Comparison of ENCODE assay signal across 8 mouse cellular contexts in genomic region chr17:47038844-47039803, GRCm38 (mm10). TPM values are rescaled to one million over a fixed set of nuclear protein-coding genes. Genes with fewer than 3 reads are reported as not detected.
DNase-seq lines count a peak whose midpoint lies in the region; ATAC-seq and TF ChIP-seq lines count a peak whose summit lies in the region.

No protein-coding gene starts in this region.

- 17% methylated on average over 18 of the region's 18 CpGs for WGBS in forebrain, embryonic 14.5 days
- WGBS in liver, postnatal 0 days (ENCODE audit: insufficient replicate concordance), result 25% methylated on average over 18 of the region's 18 CpGs
- 25% methylated on average over 18 of the region's 18 CpGs for WGBS in neural tube, embryonic 14.5 days

- peak; percentile 86 for DNase-seq in forebrain, embryonic 14.5 days (ENCODE audit: low spot score)
- DNase-seq in heart, postnatal 14 days, result peak; percentile 89 to 94
- peak; percentile 85 for DNase-seq in layer of hippocampus, adult 11-12 months (ENCODE audit: low spot score)
- DNase-seq in liver, postnatal 0 days, result peak; percentile 86

- intact Hi-C loops in heart, postnatal 14 days (cut with DNase I), result loop anchor here (5.0 kb wide), 3 partner anchors 73 to 388 kb away; no protein-coding TSS in a partner anchor

- peak; percentile 94 for TF ChIP-seq CTCF in ES-Bruce4 (IDR thresholded peaks at IDR 0.05; ENCODE audit: low read depth, low read length)
- TF ChIP-seq CTCF in liver, postnatal 0 days (IDR thresholded peaks at IDR 0.05; ENCODE audit: low read depth), result peak; percentile 97
- TF ChIP-seq CTCF in testis, adult 2 months (IDR thresholded peaks at IDR 0.05; ENCODE audit: control insufficient read depth, insufficient read depth, insufficient replicate concordance, low read depth, low read length), result peak; percentile 96

- no peak overlapping the region for H3K4me3 ChIP-seq in ES-Bruce4 (ENCODE audit: low read depth, low read length)
- peak overlapping the region; percentile 8; the same call in 1 of the 2 replicates for H3K4me3 ChIP-seq in forebrain, embryonic 14.5 days (ENCODE audit: low read depth, low read length)
- no peak overlapping the region for H3K4me3 ChIP-seq in liver, postnatal 0 days (ENCODE audit: low read depth, low read length)
- 0 out of 2 replicates have a peak overlapping the region, but pooled peaks have one; percentile 3 for H3K4me3 ChIP-seq in neural tube, embryonic 14.5 days (ENCODE audit: low read depth, low read length)
- peak overlapping the region; percentile 12; the same call in 1 of the 2 replicates for H3K4me3 ChIP-seq in testis, adult 2 months (ENCODE audit: control insufficient read depth, low read depth, low read length)

- H3K27me3 ChIP-seq in ES-Bruce4 (ENCODE audit: control insufficient read depth, insufficient read depth, low read length, poor library complexity, severe bottlenecking), result no peaks in the 10 kb centered on the region
- H3K27me3 ChIP-seq in forebrain, embryonic 14.5 days (replicated peaks; ENCODE audit: control insufficient read depth, insufficient read depth, low read length), result no peaks in the 10 kb centered on the region
- no peaks in the 10 kb centered on the region for H3K27me3 ChIP-seq in liver, postnatal 0 days (ENCODE audit: insufficient read depth, low read length)
- no peaks in the 10 kb centered on the region for H3K27me3 ChIP-seq in neural tube, embryonic 14.5 days (ENCODE audit: control insufficient read depth, insufficient read depth, low read length)
- no peaks in the 10 kb centered on the region for H3K27me3 ChIP-seq in testis, adult 2 months (ENCODE audit: control insufficient read depth, insufficient read depth, low read length)

- peak; percentile 76 for ATAC-seq in cerebellum, adult (ENCODE audit: insufficient number of reproducible peaks, low FRiP score, low TSS enrichment)
- ATAC-seq in forebrain, embryonic 14.5 days, result peak; percentile 78
- ATAC-seq in liver, postnatal 0 days, result peak; percentile 40
- ATAC-seq in neural tube, embryonic 14.5 days (ENCODE audit: low read depth), result peak; percentile 82; the same call in 1 of the 2 replicates

- H3K4me1 ChIP-seq in ES-Bruce4 (ENCODE audit: control insufficient read depth, insufficient read depth, low read length), result no peaks in the 10 kb centered on the region
- no peaks in the 10 kb centered on the region for H3K4me1 ChIP-seq in forebrain, embryonic 14.5 days (ENCODE audit: control insufficient read depth, insufficient read depth, low read length)
- H3K4me1 ChIP-seq in liver, postnatal 0 days (ENCODE audit: insufficient read depth), result no peaks in the 10 kb centered on the region
- no peaks in the 10 kb centered on the region for H3K4me1 ChIP-seq in neural tube, embryonic 14.5 days (ENCODE audit: control insufficient read depth, insufficient read depth, low read length)
- peaks cover 2% of the 10 kb centered on the region; the same call in 1 of the 2 replicates for H3K4me1 ChIP-seq in testis, adult 2 months (ENCODE audit: control insufficient read depth, insufficient read depth, low read length)

- no peak overlapping the region for H3K27ac ChIP-seq in ES-Bruce4 (ENCODE audit: insufficient read depth, low read length)
- H3K27ac ChIP-seq in forebrain, embryonic 14.5 days (ENCODE audit: low read depth, low read length), result no peak overlapping the region
- no peak overlapping the region for H3K27ac ChIP-seq in liver, postnatal 0 days (ENCODE audit: low read depth)
- no peak overlapping the region for H3K27ac ChIP-seq in neural tube, embryonic 14.5 days (ENCODE audit: low read depth, low read length)
- no peak overlapping the region for H3K27ac ChIP-seq in testis, adult 2 months (ENCODE audit: control insufficient read depth, insufficient read depth, low read depth, low read length)

- H3K9me3 ChIP-seq in ES-Bruce4 (replicated peaks; ENCODE audit: control insufficient read depth, insufficient read depth, low read length, poor library complexity, severe bottlenecking), result no peaks in the 10 kb centered on the region
- H3K9me3 ChIP-seq in forebrain, embryonic 14.5 days (replicated peaks; ENCODE audit: control insufficient read depth, low read length), result no peaks in the 10 kb centered on the region
- no peaks in the 10 kb centered on the region for H3K9me3 ChIP-seq in liver, postnatal 0 days (ENCODE audit: low read length)
- no peaks in the 10 kb centered on the region for H3K9me3 ChIP-seq in neural tube, embryonic 14.5 days (ENCODE audit: control insufficient read depth, low read length)

- H3K4me2 ChIP-seq in forebrain, embryonic 14.5 days (ENCODE audit: low read length), result peak overlapping the region; percentile 41
- H3K4me2 ChIP-seq in liver, postnatal 0 days (ENCODE audit: low read depth, low read length), result peak overlapping the region; percentile 58
- H3K4me2 ChIP-seq in neural tube, embryonic 14.5 days (ENCODE audit: low read depth, low read length), result peak overlapping the region; percentile 26; the same call in 1 of the 2 replicates

- no peak for TF ChIP-seq POLR2A in ES-Bruce4 (IDR thresholded peaks at IDR 0.05; ENCODE audit: insufficient read depth, low read length)
- no peak for TF ChIP-seq POLR2A in testis, adult 2 months (IDR thresholded peaks at IDR 0.05; ENCODE audit: control insufficient read depth, low read depth, low read length)

- H3K9ac ChIP-seq in ES-Bruce4 (ENCODE audit: low read depth, poor library complexity, severe bottlenecking), result no peak overlapping the region
- peak overlapping the region; percentile 36; the same call in 1 of the 2 replicates for H3K9ac ChIP-seq in forebrain, embryonic 14.5 days (ENCODE audit: low read length)
- H3K9ac ChIP-seq in liver, postnatal 0 days (replicated peaks), result no peak overlapping the region
- H3K9ac ChIP-seq in neural tube, embryonic 14.5 days (replicated peaks; ENCODE audit: low read depth, low read length), result 0 out of 2 replicates have a peak overlapping the region, but pooled peaks have one; percentile 26

- TF ChIP-seq EP300 in ES-Bruce4 (IDR thresholded peaks at IDR 0.05; ENCODE audit: insufficient read depth, low read depth, low read length), result no peak
- no peak for TF ChIP-seq EP300 in liver, postnatal 0 days (IDR thresholded peaks at IDR 0.05; ENCODE audit: low read depth)

- H3K36me3 ChIP-seq in ES-Bruce4 (ENCODE audit: control insufficient read depth, insufficient read depth, low read length, poor library complexity, severe bottlenecking), result no peaks in the 10 kb centered on the region
- H3K36me3 ChIP-seq in forebrain, embryonic 14.5 days (ENCODE audit: control insufficient read depth, insufficient read depth, low read length), result no peaks in the 10 kb centered on the region
- H3K36me3 ChIP-seq in liver, postnatal 0 days (replicated peaks; ENCODE audit: insufficient read depth, low read length), result no peaks in the 10 kb centered on the region
- H3K36me3 ChIP-seq in neural tube, embryonic 14.5 days (ENCODE audit: control insufficient read depth, insufficient read depth, low read length), result no peaks in the 10 kb centered on the region
- no peaks in the 10 kb centered on the region for H3K36me3 ChIP-seq in testis, adult 2 months (ENCODE audit: control insufficient read depth, insufficient read depth, low read length)

RNA-seq across cellular contexts. Expression of gene Ubr2, which starts 28.8 kb away (rescaled TPM):
- polyA plus RNA-seq in ES-Bruce4 (2011; ENCODE audit: insufficient read depth, insufficient read length, low read depth, missing spikeins), result 39.3 and 42.5 TPM in 2 replicates
- 14.7 and 19.3 TPM in 2 replicates for polyA plus RNA-seq in forebrain, embryonic 14.5 days (2014; fragmentation: Nextera tagmentation; extraction: Ambion mirVana)
- 10 to 100 TPM; 70.1 to 77.4 TPM for total RNA-seq in heart, postnatal 14 days (2021)
- 6.1 and 6.6 TPM in 2 replicates for polyA plus RNA-seq in liver, postnatal 0 days (2015; fragmentation: Nextera tagmentation; extraction: Ambion mirVana)
- polyA plus RNA-seq in neural tube, embryonic 14.5 days (2014; fragmentation: Nextera tagmentation; extraction: Ambion mirVana), result 23.0 and 25.1 TPM in 2 replicates
- 7.1 and 10.2 TPM in 2 replicates for polyA plus RNA-seq in testis, adult 2 months (2012; rRNA removed)

Comparison
In these comparisons a context has a peak if more than half of its experiments do, and no peak if none do; other contexts are left out.
1. H3K4me3 ChIP-seq: peak in forebrain, embryonic 14.5 days (single experiment), neural tube, embryonic 14.5 days (single experiment) and testis, adult 2 months (single experiment); none in ES-Bruce4 (single experiment) and liver, postnatal 0 days (single experiment).
2. H3K9ac ChIP-seq: peak in forebrain, embryonic 14.5 days (single experiment) and neural tube, embryonic 14.5 days (single experiment); none in ES-Bruce4 (single experiment) and liver, postnatal 0 days (single experiment).
3. Peak in every context shown above with its lines, with median percentiles within 50 percentile points of each other: CTCF ChIP-seq, ATAC-seq, DNase-seq and H3K4me2 ChIP-seq.